Mouse (Mus musculus) myocyte (in vitro differentiated cells): ENCODE data around the gene Fhad1. TPM values are rescaled to one million over a fixed set of nuclear protein-coding genes. Genes with fewer than 3 reads are reported as not detected.

ENCODE experiments used
- H3K27me3 ChIP-seq: one replicate; pipeline ENCODE4 v1.6.1; 2011; ENCODE audit not compliant: control insufficient read depth, insufficient read depth, insufficient read length
- H3K36me3 ChIP-seq: one replicate; pipeline ENCODE4 v1.6.1; 2011; ENCODE audit not compliant: control insufficient read depth, insufficient read depth
- H3K4me2 ChIP-seq: one replicate; pipeline ENCODE4 v1.6.1; 2011; ENCODE audit warnings: low read depth, control low read depth
- H3K4me3 ChIP-seq: one replicate; pipeline ENCODE4 v1.5.1; 2011; ENCODE audit warnings: mild to moderate bottlenecking, control low read depth, moderate library complexity
- H3K79me2 ChIP-seq: one replicate; pipeline ENCODE4 v1.6.1; 2011; ENCODE audit not compliant: control insufficient read depth, insufficient read depth
- H3ac ChIP-seq: one replicate; pipeline ENCODE4 v1.6.1; 2011; ENCODE audit not compliant: control insufficient read depth, insufficient read length
- CEBPB ChIP-seq: IDR thresholded peaks from 2 replicates; pipeline ENCODE4 v1.6.1; 2011; ENCODE audit warnings: mild to moderate bottlenecking, moderate library complexity; ENCODE audit not compliant: poor library complexity, insufficient read depth, severe bottlenecking
- E2F4 ChIP-seq: IDR thresholded peaks from one replicate; pipeline ENCODE4 v1.6.1; 2011; ENCODE audit warnings: mild to moderate bottlenecking, control low read depth, moderate library complexity; ENCODE audit not compliant: insufficient read depth
- MAX ChIP-seq: IDR thresholded peaks from one replicate; pipeline ENCODE4 v1.6.1; 2011; ENCODE audit warnings: low read depth, mild to moderate bottlenecking, control low read depth
- MYOD1 ChIP-seq, 3 experiments: IDR thresholded peaks; one replicate each; pipeline ENCODE4 v1.6.1; 2011; ENCODE audit warnings: control low read depth in 2 of 3, low read depth in 2 of 3, mild to moderate bottlenecking in 2 of 3, moderate library complexity in 1 of 3; ENCODE audit not compliant: insufficient read length in 2 of 3, control insufficient read depth in 1 of 3
- MYOG ChIP-seq, 3 experiments: IDR thresholded peaks; one replicate each; pipeline ENCODE4 v1.6.1; 2011; ENCODE audit warnings: control low read depth in 2 of 3, low read depth in 2 of 3, mild to moderate bottlenecking in 2 of 3; ENCODE audit not compliant: insufficient read length in 2 of 3, control insufficient read depth in 1 of 3, insufficient read depth in 1 of 3
- POLR2A ChIP-seq: IDR thresholded peaks from one replicate; pipeline ENCODE4 v1.6.1; 2011; ENCODE audit warnings: low read depth, mild to moderate bottlenecking, control low read depth, moderate library complexity; ENCODE audit not compliant: insufficient read length
- POLR2AphosphoS2 ChIP-seq: IDR thresholded peaks from one replicate; pipeline ENCODE4 v1.6.1; 2011; ENCODE audit warnings: low read depth, control low read depth; ENCODE audit not compliant: insufficient read length
- REST ChIP-seq: IDR thresholded peaks from one replicate; pipeline ENCODE4 v1.6.1; 2011; ENCODE audit warnings: mild to moderate bottlenecking, control low read depth, moderate library complexity; ENCODE audit not compliant: insufficient read depth, insufficient read length
- SRF ChIP-seq: IDR thresholded peaks from one replicate; pipeline ENCODE4 v1.6.1; 2011; ENCODE audit warnings: low read depth; ENCODE audit not compliant: control insufficient read depth, insufficient read length
- TCF12 ChIP-seq: IDR thresholded peaks from one replicate; pipeline ENCODE4 v1.6.1; 2011; ENCODE audit warnings: mild to moderate bottlenecking, control low read depth; ENCODE audit not compliant: poor library complexity, insufficient read depth, severe bottlenecking
- TCF3 ChIP-seq: IDR thresholded peaks from one replicate; pipeline ENCODE4 v1.6.1; 2011; ENCODE audit warnings: low read depth, control low read depth; ENCODE audit not compliant: insufficient read length
- USF1 ChIP-seq: IDR thresholded peaks from one replicate; pipeline ENCODE4 v1.6.1; 2011; ENCODE audit warnings: low read depth, mild to moderate bottlenecking, control low read depth, moderate library complexity
- polyA plus RNA-seq: library from polyadenylated mRNA; unstranded; fragments of >200 nt; fragmentation: generic; extraction: Trizol; gene quantifications from one replicate; pipeline ENCODE4 v1.2.1, GENCODE M21; 2012; ENCODE audit warnings: missing spikeins

Fhad1 gene
- polyA plus RNA-seq, 1 experiment: 0.17 TPM

DNA sequence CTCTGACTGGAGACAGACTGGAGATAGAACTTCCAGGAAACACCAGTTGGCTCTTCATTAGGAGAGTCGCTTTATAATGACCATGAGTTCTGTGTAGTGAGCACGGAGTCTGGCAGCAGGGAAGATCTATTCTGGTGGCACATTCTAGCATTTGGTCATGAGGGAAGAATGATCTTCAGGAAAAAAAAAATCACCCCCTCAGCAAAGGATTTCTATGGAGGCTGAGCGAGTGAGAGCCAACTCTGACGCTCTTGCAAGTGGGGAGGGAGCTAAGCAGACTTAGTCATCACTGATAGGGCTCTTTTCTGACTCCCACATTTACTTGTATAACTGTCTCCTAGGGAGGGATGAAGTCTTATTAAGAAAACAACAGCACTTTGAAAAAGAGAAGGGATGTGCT, 135.8 kb downstream of the Fhad1 start:
- H3K36me3 ChIP-seq: no peaks in the 10 kb centered on the region
- TF ChIP-seq CEBPB: no peak
- no peak for TF ChIP-seq TCF3
- no peak for TF ChIP-seq MYOD1 (IDR thresholded peaks at IDR 0.05; ENCODE audit: control insufficient read depth in 1 of 3, insufficient read length in 2 of 3, low read depth in 2 of 3)
- TF ChIP-seq POLR2A: no peak
- no peak for TF ChIP-seq REST
- TF ChIP-seq POLR2AphosphoS2: no peak
- H3ac ChIP-seq: no peak overlapping the region
- peak overlapping the region; percentile 21 for H3K4me2 ChIP-seq
- H3K79me2 ChIP-seq: peaks cover 3% of the 10 kb centered on the region
- no peaks in the 10 kb centered on the region for H3K27me3 ChIP-seq
- H3K4me3 ChIP-seq: no peak overlapping the region

DNA sequence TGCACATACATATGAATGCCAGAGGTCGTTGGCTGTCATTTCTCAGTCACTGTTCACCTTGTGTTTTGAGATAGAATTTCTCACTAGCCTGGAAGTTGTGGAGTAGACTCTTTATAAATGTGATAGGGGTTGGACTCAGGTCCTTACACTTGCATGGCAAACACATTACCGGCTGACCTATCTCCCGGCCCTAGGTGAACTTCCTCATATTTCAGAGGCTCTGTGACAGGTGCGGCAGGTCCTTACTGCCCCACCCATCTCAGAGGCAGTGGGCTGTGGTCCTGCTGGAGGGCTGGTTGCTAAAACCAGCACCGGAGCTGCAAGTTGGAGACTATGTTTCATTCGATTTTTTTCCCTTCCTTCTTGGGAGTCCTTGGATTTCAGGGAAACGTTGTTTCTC, 136.3 kb downstream of the Fhad1 start:
- Histone ChIP-seq H3ac (no peak overlapping the region), H3K4me2 (peak overlapping the region; percentile 21), H3K27me3 (no peaks in the 10 kb centered on the region), H3K79me2 (peaks cover 8% of the 10 kb centered on the region), H3K36me3 (no peaks in the 10 kb centered on the region), H3K4me3 (no peak overlapping the region)
- TF ChIP-seq E2F4: no peak
- TF ChIP-seq POLR2A: no peak
- TF ChIP-seq REST: no peak
- TF ChIP-seq USF1: no peak
- no peak for TF ChIP-seq MYOG (IDR thresholded peaks at IDR 0.05; ENCODE audit: control insufficient read depth in 1 of 3, insufficient read depth in 1 of 3, insufficient read length in 2 of 3, low read depth in 2 of 3)
- TF ChIP-seq TCF12: no peak
- TF ChIP-seq TCF3: no peak
- no peak for TF ChIP-seq MAX
- no peak for TF ChIP-seq SRF
- no peak for TF ChIP-seq CEBPB
- TF ChIP-seq MYOD1 (IDR thresholded peaks at IDR 0.05; ENCODE audit: control insufficient read depth in 1 of 3, insufficient read length in 2 of 3, low read depth in 2 of 3): no peak
- no peak for TF ChIP-seq POLR2AphosphoS2

DNA sequence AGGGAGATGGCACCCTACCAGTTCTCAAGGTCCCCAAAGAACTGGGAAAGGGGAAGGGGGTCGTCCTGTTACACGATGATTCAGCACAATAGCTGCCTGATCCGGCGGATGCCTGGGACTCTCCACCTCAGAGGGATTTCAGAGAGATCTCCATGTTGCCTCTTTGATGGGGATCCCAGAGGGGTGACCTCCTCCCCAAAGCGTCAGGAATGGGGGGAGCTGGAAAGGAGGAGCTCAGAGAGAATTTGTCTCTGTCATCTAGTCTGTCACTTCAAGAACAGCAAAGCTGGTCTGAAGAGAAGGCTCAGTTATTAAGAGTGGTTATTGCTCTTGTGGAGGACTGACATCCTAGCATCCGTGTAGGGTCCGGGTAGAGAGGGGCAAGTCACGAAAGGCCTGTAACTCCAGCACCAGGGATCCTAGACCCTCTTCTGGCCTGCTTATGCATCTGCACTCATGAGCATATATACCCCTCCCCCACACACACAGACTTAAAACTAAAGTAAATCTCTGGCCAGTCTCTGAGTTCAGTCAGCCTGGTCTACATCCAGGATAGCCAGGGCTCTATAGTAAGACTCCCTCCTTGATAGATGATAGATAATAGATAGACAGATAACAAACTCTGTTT, 139.3 kb downstream of the Fhad1 start:
- Histone ChIP-seq H3K4me2 (peak overlapping the region; percentile 98), H3ac (no peak overlapping the region), H3K79me2 (peaks cover 12% of the 10 kb centered on the region), H3K36me3 (no peaks in the 10 kb centered on the region), H3K27me3 (no peaks in the 10 kb centered on the region), H3K4me3 (peak overlapping the region; percentile 75)
- no peak for TF ChIP-seq MYOD1 (IDR thresholded peaks at IDR 0.05; ENCODE audit: control insufficient read depth in 1 of 3, insufficient read length in 2 of 3, low read depth in 2 of 3)
- TF ChIP-seq USF1: no peak
- no peak for TF ChIP-seq TCF12
- TF ChIP-seq SRF: no peak
- no peak for TF ChIP-seq POLR2A
- no peak for TF ChIP-seq CEBPB
- TF ChIP-seq TCF3: no peak

DNA sequence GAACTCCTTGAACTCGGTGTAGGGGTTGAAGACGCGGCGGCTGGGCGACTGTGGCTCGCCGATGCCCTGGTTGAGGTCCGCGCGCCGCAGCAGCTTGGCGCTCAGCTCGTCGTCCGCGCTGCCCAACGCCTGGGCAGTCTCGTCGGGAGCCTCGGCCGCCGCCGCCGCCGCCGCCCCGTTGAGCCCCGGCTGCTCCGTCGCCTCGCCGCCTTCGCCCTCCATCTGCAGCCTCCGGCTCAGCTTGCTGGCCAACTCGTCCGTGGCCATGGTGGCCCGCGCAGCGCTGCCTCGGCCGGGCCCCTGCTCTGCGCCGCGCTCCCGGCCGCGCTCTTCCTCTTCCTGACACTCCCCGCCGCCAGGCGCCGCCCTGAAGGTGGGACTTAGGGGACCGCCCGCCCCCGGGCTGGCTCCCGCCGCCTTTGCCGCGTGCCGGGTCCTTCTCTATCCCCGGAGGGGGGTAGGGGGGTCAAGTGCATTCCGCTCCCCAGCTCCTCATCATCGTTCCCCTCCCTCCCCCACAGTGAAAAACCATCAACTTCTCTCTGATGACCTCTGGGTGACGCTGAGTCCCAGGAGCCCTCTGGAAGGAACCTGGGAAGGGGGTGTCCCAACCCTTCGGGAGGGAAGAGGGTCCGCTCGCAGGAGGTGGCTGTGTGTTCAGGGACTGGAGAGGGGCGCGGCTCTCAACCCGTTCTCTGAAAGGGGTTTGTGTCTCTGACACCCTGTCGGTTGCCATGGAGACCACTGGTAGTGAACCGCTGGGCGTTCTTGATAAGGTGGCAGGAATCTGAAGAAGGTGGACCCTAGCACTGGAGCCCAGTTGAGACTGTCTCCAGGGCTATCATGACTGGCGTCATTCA, 140.1 kb downstream of the Fhad1 start, which contains the start of gene Efhd2:
Efhd2 (minus strand) TSS at position 320 of the 860 bp plus-strand sequence.
- H3K4me3 ChIP-seq: peak within 1 kb of the TSS; percentile 75
- no peaks in the 10 kb centered on the region for H3K27me3 ChIP-seq
- H3ac ChIP-seq: peak within 1 kb of the TSS; percentile 43
- TF ChIP-seq POLR2AphosphoS2 (peak; percentile 90), E2F4 (no peak), MYOD1 (IDR thresholded peaks at IDR 0.05; ENCODE audit: control insufficient read depth in 1 of 3, insufficient read length in 2 of 3, low read depth in 2 of 3) (peak in 1 of 3 experiments; percentile 9), MYOG (IDR thresholded peaks at IDR 0.05; ENCODE audit: control insufficient read depth in 1 of 3, insufficient read depth in 1 of 3, insufficient read length in 2 of 3, low read depth in 2 of 3) (peak in 1 of 3 experiments; percentile 34), POLR2A (peak; percentile 97)
- H3K36me3 ChIP-seq: no peaks in the 10 kb centered on the region
- peaks cover 12% of the 10 kb centered on the region for H3K79me2 ChIP-seq
- peak within 1 kb of the TSS; percentile 98 for H3K4me2 ChIP-seq

DNA sequence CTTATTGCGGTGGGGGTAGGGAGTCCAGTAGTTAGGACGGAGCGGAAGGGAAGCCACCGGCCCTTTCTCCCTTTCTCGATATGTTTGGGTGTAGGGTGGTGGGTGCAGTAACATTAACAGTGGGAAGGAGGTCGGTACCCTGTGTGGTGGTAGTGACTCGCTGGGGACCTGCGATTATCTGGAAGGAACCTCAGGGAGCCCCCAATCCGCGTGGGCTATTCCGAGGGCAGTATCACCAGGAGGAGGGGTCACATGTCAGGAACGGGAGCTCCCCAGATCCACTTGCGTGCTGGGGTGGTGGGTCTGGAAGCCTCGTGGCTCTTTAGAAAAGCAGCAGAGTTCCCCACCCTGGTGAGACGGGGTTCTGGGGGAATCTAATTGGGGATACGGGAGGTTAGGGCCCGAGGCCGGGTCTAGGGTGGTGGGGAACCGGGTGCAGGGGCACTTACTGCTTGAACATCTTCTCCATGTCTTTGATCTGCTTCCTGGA, 140.7 kb downstream of the Fhad1 start:
- no peaks in the 10 kb centered on the region for H3K36me3 ChIP-seq
- peak overlapping the region; percentile 75 for H3K4me3 ChIP-seq
- peaks cover 12% of the 10 kb centered on the region for H3K79me2 ChIP-seq
- no peaks in the 10 kb centered on the region for H3K27me3 ChIP-seq
- H3K4me2 ChIP-seq: peak overlapping the region; percentile 88
- TF ChIP-seq TCF12: no peak
- TF ChIP-seq REST: no peak
- no peak for TF ChIP-seq CEBPB
- no peak for TF ChIP-seq MYOG (IDR thresholded peaks at IDR 0.05; ENCODE audit: control insufficient read depth in 1 of 3, insufficient read depth in 1 of 3, insufficient read length in 2 of 3, low read depth in 2 of 3)
- TF ChIP-seq POLR2A: no peak
- TF ChIP-seq SRF: no peak
- no peak for TF ChIP-seq E2F4
- no peak for TF ChIP-seq TCF3
- TF ChIP-seq USF1: no peak
- peak overlapping the region; percentile 43 for H3ac ChIP-seq
